Mouse (Mus musculus): ENCODE results near the gene Gm17078. TPM values are rescaled to one million over a fixed set of nuclear protein-coding genes. Genes with fewer than 3 reads are reported as not detected.
"Not testable (repeated sequence)": the region's sequence is repeated elsewhere in the genome, so short reads cannot be mapped to it uniquely, and the experiment has no call there.

The Gm17078 gene
- not detected in 2 replicates for total RNA-seq (2021)
- long read RNA-seq, experiment 1, result 0 reads
- long read RNA-seq, experiment 2, result 0 reads

DNA sequence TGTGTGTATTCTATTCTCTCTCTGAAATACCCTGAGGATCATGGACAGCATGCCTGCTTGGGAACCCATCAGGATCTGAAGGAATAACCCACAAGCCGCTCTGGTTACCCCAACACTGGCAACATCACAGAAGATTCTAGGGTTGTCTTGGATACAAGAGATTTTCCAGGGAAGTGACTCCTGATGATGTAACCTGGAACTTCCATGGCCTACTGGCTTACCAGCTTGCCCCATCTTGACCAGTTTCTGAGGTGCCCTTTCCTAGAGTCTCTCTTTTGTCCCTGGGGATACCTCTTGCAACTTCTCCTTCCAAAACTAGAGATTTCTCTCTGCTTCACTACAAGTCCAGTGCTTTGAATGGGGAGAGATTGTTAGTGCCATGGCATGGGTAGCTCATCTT, at the start of gene Gm17078:
Gm17078 (minus strand) TSS at position 101 of the 400 bp plus-strand sequence.
- DNase-seq, result no peak

DNA sequence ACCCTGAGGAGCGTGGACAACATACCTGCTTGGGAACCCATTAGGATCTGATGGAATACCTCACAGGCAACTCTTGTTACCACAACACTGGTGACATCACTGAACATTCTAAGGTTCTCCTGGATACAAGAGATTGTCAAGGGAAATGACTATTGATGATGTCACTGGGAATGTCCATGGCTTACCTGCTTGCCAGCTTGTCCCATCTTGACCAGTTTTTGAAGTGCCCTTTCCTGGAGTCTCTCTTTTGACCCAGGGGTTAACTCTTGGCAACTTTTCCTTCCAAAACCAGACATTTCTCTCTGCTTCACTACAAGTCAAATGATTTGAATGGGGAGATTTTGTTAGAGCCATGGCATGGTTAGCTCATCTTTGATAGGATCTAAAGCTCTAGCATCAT, 24.5 kb upstream of the Gm17078 start, which contains the start of gene Gm4181:
Gm4181 (minus strand) TSS at position 101 of the 400 bp plus-strand sequence.
- not testable (repeated sequence) for DNase-seq

GRCm38 (mm10) chr14:51632426-51632825, 21.3 kb upstream of the Gm17078 start:
- peak; percentile 4 for DNase-seq

DNA sequence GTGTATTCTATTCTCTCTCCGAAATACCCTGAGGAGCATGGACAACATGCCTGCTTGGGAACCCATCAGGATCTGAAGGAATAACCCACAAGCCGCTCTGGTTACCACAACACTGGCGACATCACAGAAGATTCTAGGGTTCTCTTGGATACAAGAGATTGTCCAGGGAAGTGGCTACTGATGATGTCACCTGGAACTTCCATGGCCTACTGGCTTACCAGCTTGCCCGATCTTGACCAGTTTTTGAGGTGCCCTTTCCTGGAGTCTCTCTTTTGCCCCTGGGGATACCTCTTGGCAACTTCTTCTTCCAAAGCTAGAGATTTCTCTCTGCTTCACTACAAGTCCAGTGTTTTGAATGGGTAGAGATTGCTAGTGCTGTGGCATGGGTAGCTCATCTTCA, 19.1 kb downstream of the Gm17078 start, which contains the start of gene Gm17174:
Gm17174 (minus strand) TSS at position 101 of the 400 bp plus-strand sequence.
- not testable (repeated sequence) for DNase-seq

GRCm38 (mm10) chr14:51573963-51574362, 37.1 kb downstream of the Gm17078 start, which contains the start of gene Gm17175:
TSS of gene Gm17175 (minus strand) at chr14:51574063.
- DNase-seq, result not testable (repeated sequence)

Other genes with a start within 250 kb of the Gm17078 start
- gene Gm7247, start 249.6 kb downstream of the Gm17078 start, total RNA-seq (2021), result not detected in 2 replicates
- gene Vmn2r88, start 200.5 kb downstream of the Gm17078 start, total RNA-seq (2021), result not detected in 2 replicates
- gene Vmn2r89, start 159.5 kb downstream of the Gm17078 start, total RNA-seq (2021), result not detected in 2 replicates
- not detected in 2 replicates for gene Gm5622, start 58.5 kb downstream of the Gm17078 start, total RNA-seq (2021)
- gene Gm17175, start 37.2 kb downstream of the Gm17078 start, total RNA-seq (2021), result not detected in 2 replicates
- gene Gm17174, start 19.2 kb downstream of the Gm17078 start, total RNA-seq (2021), result not detected in 2 replicates
- gene Gm4181, start 24.4 kb upstream of the Gm17078 start, total RNA-seq (2021), result not detected in 2 replicates
- not detected in 2 replicates for gene Gm17079, start 84.2 kb upstream of the Gm17078 start, total RNA-seq (2021)
- gene Gm5800, start 105.9 kb upstream of the Gm17078 start, total RNA-seq (2021), result not detected in 2 replicates
- gene Ang4, start 162.3 kb upstream of the Gm17078 start, total RNA-seq (2021), result not detected in 2 replicates
- gene AY358078, start 188.7 kb upstream of the Gm17078 start, total RNA-seq (2021), result not detected in 2 replicates
- gene Ear6, start 242.4 kb upstream of the Gm17078 start, total RNA-seq (2021), result 0.67 TPM in 1 of 2 replicates, not detected in the other